Mouse (Mus musculus): ENCODE measurements around the gene Agrp.
A peak's percentile ranks its signal among the peaks of the same experiment; 100 is the strongest.
"Not testable (repeated sequence)": the region's sequence is repeated elsewhere in the genome, so short reads cannot be mapped to it uniquely, and the experiment has no call there.

The Agrp gene

DNA sequence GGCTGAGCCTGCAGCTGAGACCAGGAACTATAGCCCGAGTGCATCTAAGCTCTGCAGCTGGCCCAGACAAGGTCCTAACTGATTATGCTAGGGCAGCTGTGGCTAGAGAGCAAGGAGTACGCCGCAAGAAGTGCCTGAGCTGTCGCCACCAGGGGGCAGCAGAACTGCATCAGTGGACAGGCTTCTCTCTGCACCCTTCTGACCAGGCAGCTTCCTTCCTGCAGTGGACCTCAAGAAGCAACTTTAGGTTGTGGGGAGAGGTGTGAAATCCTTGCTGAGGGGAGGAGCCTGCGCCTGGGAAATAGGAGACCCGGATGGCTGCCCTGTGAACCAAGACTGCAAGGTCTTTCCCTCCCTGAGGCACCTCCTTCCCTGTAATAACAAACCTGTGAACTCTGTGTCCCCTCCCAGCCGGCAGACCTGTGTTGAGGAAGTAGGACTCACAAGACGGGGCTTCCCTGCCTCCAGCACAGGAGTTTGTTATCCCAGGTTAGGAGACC is 14.7 kb downstream of the Agrp start:
- peak; percentile 98 for DNase-seq (ENCODE audit: low spot score)

- DNase-seq (ENCODE audit: low spot score): no peak
Measured at GRCm38 (mm10) chr8:105621841-105622240, 15.4 kb downstream of the Agrp start.

DNA sequence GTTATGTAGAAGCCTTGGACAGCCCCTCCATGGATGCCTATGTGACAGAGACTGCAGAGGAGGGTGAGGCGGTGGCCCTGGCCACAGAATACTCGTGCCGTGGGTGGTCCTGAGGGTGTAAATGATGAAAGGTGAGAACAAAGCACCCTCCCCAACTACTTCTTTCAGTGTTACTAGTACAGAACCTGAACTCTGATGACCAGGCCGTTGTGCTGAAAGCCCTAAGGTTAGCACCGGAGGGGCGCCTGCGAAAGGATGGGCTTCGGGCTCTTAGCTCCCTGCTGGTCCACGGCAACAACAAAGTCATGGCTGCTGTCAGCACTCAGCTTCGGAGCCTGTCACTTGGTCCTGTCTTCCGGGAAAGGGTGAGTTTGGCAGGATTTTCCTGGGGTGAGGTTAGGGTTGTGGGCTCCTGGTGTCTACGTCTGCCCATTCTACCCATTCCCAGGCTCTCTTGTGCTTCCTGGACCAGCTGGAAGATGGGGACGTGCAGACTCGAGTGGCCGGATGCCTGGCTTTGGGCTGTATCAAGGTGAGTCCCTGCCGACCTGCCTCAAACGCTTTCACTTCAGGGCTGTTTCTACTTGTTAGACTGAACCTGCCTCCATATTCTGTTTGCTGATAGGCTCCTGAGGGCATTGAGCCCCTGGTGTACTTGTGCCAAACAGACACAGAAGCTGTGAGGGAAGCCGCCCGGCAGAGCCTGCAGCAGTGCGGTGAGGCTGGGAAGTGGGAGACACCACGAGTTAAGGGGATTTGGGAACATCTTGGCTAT is 16.1 kb downstream of the Agrp start:
- no peak for DNase-seq (ENCODE audit: low spot score)

DNA sequence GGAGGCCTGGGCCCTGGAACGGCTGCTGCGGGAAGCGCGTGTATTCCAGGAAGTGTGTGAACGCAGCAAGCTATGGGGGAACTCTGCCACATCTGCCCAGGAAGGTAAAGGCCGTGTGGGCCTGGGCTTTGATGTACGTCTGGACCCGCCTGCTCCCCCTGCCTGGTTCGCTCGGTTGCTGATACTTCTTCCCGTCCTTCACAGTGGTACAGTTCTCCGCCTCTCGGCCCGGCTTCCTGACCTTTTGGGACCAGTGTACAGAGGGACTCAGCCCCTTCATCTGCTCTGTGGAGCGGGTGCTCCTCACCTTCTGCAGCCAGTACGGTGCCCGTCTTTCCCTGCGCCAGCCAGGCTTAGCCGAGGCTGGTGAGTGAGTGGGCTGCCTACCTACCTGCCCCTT is 17.0 kb downstream of the Agrp start:
- DNase-seq (ENCODE audit: low spot score): no peak

DNA sequence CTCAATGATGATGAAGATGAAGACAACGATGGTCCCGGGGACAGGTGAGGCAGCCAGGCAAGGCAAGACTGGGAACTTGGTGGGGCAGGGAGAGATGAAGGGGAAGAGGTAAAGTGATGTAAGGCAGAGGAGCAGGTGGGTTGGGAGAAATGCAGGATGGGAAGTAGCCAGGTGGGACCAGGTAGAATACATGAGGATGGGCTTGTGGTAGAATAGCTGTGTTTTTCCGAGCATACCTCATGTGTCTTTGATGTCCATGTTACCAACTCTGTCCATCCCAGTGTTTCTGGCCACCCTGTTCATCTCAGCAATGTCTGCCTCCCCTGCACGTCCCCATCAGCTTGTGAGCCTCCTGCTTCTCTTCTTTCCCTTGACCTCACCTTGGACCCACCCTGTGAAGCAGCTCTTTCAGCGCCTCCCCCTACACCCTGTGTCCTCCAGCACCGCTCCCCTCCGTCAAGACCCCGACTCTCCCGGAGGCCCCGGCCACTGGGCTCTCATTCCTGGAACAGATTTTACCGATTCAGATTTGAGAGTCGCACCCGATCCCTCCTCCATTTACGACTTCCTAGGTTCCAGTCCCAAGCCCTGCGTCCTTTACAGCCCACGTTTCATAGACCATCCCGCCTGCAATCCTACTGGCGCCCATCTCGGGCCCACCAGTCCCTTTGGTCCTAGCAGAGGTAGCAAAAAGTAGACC is 18.2 kb downstream of the Agrp start:
- no peak for DNase-seq (ENCODE audit: low spot score)

- DNase-seq (ENCODE audit: low spot score): no peak
Measured at GRCm38 (mm10) chr8:105618279-105618634, 18.9 kb downstream of the Agrp start.

GRCm38 (mm10) chr8:105617451-105618278 is 19.5 kb downstream of the Agrp start:
- no peak for DNase-seq (ENCODE audit: low spot score)

DNA sequence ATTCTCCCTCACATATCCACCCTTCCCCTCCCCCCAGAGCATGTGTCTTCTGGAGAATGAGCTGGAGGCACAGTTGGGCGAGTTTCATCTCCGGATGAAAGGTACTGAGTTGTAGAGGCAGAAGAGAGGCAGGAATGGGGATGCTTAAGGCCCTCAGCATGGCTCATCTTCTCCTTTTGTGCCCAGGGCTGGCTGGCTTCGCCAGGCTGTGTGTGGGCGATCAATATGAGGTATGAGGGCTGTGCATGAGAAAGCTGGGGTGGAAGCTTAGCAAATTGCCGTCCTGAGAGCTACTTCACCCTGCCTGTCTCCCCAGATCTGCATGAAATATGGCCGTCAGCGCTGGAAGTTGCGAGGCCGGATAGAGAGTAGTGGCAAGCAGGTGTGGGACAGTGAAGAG is 21.3 kb downstream of the Agrp start:
- no peak for DNase-seq (ENCODE audit: low spot score)

- peak; percentile 56 for DNase-seq (ENCODE audit: low spot score)
Measured at GRCm38 (mm10) chr8:105613830-105614511, 23.2 kb downstream of the Agrp start.

GRCm38 (mm10) chr8:105613037-105613436 is 24.2 kb downstream of the Agrp start:
- DNase-seq (ENCODE audit: low spot score): peak; percentile 36

DNA sequence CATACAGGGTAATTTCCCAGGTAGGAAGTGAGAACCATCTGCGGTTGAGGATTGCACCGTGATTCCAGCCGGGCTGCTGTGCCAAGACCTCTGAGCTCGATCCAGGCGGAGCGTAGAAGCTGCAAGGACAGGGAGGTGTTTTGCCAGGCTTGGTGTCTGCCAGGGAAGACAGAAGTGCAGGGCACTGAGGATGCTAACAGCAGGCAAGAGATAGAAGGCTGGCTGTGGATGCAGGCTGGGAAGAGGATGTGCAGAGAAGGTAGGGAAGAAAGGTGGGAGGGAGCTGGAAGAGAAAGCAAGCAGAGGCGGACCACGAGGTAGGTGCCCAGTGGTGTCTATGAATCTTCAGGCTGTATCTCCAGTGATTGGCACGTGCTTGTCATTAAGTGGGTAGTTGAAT is 25.4 kb downstream of the Agrp start:
- DNase-seq (ENCODE audit: low spot score): no peak

DNA sequence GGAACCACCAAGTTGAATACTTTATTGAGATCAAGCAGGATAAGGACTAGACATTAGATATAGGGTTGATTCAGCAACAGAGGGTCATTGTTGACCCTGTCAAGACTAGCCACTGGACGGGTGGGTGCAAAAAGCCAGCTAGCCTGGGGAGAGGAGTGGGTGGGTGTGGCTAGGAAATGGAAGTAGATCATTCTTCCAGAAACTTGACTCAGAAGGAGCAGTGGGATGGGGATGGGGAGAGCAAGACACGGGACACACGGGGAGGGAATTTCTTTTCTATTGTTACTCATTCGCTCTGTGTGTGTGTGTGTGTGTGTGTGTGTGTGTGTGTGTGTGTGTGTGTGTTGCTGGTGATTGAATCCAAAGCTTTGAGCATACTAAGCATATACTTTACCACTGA is 27.4 kb downstream of the Agrp start:
- no peak for DNase-seq (ENCODE audit: low spot score)

DNA sequence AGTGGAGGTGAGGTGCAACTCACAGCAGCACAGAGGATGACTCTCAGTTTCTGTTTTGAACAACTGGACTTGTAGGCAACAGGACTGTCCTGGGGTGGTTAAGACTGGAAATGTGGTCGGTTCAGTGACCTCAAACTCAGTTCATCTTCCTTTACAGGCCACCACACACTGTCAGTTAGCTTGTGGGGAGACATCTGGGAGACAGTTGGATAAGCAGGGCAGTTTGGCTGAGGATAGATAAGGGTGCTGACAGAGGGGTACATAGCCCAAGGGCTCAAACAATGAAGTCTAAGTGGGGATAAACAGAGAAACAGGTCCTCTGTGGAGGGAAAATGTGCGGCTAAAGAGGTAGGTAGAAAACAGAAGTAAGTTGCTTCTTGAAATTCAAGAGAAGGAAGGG is 27.8 kb downstream of the Agrp start:
- no peak for DNase-seq (ENCODE audit: low spot score)

DNA sequence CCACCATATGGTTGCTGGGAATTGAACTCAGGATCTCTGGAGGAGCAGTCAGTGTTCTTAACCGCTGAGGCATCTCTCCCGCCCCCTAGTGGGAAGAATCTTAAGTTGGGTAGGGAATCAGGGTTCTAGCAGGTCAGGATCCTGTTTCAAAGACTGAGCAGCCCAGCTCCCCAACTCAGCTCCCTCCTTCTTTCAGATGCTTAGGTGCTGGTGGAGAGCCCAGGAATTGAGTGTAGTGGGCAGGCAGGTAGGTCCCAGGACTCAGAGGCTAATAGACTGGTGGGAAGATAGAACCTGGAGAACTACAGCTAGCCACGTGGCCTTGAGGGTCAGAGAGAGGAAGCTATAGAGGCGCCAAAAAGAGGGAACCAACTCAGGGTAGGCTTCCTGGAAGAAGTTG is 29.5 kb downstream of the Agrp start:
- peak; percentile 68 for DNase-seq (ENCODE audit: low spot score)

DNA sequence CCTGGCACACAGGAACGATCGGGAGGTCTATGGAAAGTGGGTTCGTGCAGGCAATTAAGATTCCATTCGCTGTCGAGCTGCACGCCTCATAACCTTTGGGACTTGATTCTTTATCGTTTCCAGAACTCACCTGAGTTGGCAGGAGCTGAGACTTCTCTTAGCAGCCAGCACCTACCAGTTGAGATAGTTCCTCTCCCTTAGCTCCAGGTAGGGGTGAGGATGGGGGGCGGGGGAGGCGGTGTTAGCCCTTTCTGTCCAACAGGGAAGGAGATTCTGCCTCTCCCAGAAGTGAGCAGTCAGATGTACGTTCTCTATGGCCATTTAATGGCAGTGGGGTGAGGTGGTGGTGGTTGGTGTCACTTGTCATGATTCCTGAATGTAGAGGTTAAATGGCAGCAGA is 30.1 kb downstream of the Agrp start:
- no peak for DNase-seq (ENCODE audit: low spot score)

- DNase-seq (ENCODE audit: low spot score): peak; percentile 94
Measured at GRCm38 (mm10) chr8:105606189-105607023, 30.8 kb downstream of the Agrp start.

DNA sequence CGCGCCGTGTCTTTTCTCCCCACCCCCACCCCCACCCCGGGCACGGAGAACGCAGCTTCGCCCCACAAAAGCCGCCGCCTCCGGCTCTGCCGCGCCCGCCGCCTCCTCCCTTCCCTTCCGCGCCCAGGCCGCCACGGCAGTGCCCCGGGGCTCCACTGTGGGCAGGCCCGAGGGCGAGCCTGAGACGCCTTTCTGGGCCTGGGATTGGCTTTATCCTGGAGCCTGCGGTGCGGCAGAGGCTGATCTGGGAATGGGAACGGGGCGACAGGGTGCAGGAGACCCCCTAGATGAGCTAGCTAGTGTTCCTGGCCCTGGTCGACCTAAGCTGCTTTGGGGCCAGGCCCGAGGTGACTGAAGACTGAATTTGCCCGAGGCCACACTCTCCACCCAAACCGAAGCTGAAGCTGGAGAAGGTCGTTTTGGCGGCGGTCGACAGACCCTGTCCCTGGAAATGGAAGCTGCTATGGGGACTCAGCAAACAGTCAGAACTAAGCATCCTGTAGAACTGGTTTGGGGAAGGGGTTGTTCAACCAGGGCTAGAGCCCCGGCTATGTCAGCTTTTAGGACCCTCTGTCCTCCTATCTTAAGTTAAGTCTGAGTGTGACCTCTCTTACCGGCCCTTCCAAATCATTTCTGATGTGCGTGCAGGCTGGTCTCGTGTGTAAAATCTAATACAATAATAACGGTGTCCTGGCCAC is 31.6 kb downstream of the Agrp start:
- DNase-seq (ENCODE audit: low spot score): peak; percentile 40

DNA sequence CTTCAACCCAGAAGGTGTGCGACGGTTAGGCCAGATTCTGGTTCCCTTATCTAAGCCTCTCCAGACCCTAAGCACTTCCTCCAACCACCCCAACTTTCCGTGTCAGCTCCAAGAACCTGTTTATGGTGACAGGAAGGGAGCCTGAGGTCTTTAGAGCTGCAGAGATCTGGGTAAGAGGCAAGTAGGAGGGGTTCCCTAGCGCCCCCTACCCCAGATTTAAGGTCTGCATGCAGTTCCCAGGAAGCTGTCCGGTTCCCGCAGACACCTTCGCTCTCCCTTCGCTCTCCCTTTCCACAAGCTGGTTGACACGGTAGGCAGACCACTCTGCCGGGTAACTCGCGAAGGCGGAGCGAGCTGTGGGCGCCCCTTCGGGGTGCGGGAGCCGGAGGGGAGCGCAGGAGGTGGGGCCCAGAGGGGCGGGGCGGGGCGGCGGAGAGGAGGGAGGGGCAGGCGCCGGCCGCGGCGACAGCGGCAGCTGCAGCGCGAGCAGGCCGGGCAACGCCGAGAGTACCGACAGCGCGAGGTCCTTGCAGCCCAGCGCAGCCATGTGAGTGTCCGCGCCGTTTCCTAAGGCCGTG is 32.3 kb downstream of the Agrp start, which contains the start of gene Ripor1:
Gene Ripor1 (plus strand): TSS at position 452 of the 578 bp plus-strand sequence.
- DNase-seq (ENCODE audit: low spot score): peak; percentile 80

GRCm38 (mm10) chr8:105602540-105602939 is 34.7 kb downstream of the Agrp start:
- DNase-seq (ENCODE audit: low spot score): not testable (repeated sequence)

- DNase-seq (ENCODE audit: low spot score): no peak
Measured at GRCm38 (mm10) chr8:105601301-105601700, 35.9 kb downstream of the Agrp start.

Measured in embryo, embryonic 10 days (tissue).